Mouse (Mus musculus) forebrain, postnatal 0 days (tissue): ENCODE results near the gene Dkkl1. TPM values are rescaled to one million over a fixed set of nuclear protein-coding genes. Genes with fewer than 3 reads are reported as not detected.

ENCODE experiments used
- ATAC-seq: fragments of 200-750 bp; cut with Nextera tagmentation; 2 replicates; pipeline ENCODE4 v1.8.0; 2017; ENCODE audit warnings: mild to moderate bottlenecking, moderate library complexity
- DNase-seq: peaks from one replicate; pipeline ENCODE4 v3.0.0-alpha.2; 2015
- H3K27ac ChIP-seq: fragments of 300-500 bp; sonication (generic); 2 replicates; pipeline ENCODE4 v1.5.1; 2014; ENCODE audit warnings: low read depth, mild to moderate bottlenecking, antibody characterized with exemption, low read length, moderate library complexity, mixed read lengths
- H3K27me3 ChIP-seq: fragments of 300-500 bp; sonication (generic); 2 replicates; pipeline ENCODE4 v1.6.1; 2014; ENCODE audit warnings: mild to moderate bottlenecking, low read length, mixed read lengths; ENCODE audit not compliant: insufficient read depth
- H3K36me3 ChIP-seq: fragments of 300-500 bp; sonication (generic); 2 replicates; pipeline ENCODE4 v1.6.1; 2014; ENCODE audit warnings: mild to moderate bottlenecking, moderate library complexity; ENCODE audit not compliant: insufficient read depth
- H3K4me1 ChIP-seq: fragments of 300-500 bp; sonication (generic); 2 replicates; pipeline ENCODE4 v1.6.1; 2014; ENCODE audit warnings: antibody characterized with exemption; ENCODE audit not compliant: insufficient read depth
- H3K4me2 ChIP-seq: fragments of 300-500 bp; sonication (generic); 2 replicates; pipeline ENCODE4 v1.6.1; 2014; ENCODE audit warnings: low read depth, mild to moderate bottlenecking, moderate library complexity
- H3K4me3 ChIP-seq: fragments of 300-500 bp; sonication (generic); 2 replicates; pipeline ENCODE4 v1.5.1; 2014; ENCODE audit warnings: low read depth, low read length, mixed read lengths
- H3K9ac ChIP-seq: fragments of 300-500 bp; sonication (generic); 2 replicates; pipeline ENCODE4 v1.6.1; 2014; ENCODE audit warnings: mild to moderate bottlenecking
- H3K9me3 ChIP-seq: fragments of 300-500 bp; sonication (generic); 2 replicates; pipeline ENCODE4 v1.6.1; 2016; ENCODE audit warnings: low read length
- CTCF ChIP-seq: sonication (generic); IDR thresholded peaks from 2 replicates; pipeline ENCODE4 v1.5.1; 2016; ENCODE audit warnings: antibody characterized with exemption, control low read depth, low read depth
- WGBS: fragments of 180-500 bp; shearing (Covaris S2); extraction: QIAGEN DNeasy Blood & Tissue Kit; methylation state at CpG from one replicate; pipeline ENCODE4 v1.1.7; 2014; 5-methylcytosine and 5-hydroxymethylcytosine counted together
- polyA plus RNA-seq: library from polyadenylated mRNA; unstranded; fragments of >200 nt; fragmentation: Nextera tagmentation; extraction: Ambion mirVana; gene quantifications from 2 replicates; pipeline ENCODE4 v1.2.1, GENCODE M21; 2015
- total RNA-seq: library from RNA; depleted of rRNA; stranded (reverse); fragments of >200 nt; gene quantifications from 2 replicates; pipeline ENCODE4 v1.2.3, GENCODE M21; 2014

Gene Dkkl1
- total and polyA plus RNA-seq, 2 experiments from 2014 or later: 9.1 to 12.1 TPM

DNA sequence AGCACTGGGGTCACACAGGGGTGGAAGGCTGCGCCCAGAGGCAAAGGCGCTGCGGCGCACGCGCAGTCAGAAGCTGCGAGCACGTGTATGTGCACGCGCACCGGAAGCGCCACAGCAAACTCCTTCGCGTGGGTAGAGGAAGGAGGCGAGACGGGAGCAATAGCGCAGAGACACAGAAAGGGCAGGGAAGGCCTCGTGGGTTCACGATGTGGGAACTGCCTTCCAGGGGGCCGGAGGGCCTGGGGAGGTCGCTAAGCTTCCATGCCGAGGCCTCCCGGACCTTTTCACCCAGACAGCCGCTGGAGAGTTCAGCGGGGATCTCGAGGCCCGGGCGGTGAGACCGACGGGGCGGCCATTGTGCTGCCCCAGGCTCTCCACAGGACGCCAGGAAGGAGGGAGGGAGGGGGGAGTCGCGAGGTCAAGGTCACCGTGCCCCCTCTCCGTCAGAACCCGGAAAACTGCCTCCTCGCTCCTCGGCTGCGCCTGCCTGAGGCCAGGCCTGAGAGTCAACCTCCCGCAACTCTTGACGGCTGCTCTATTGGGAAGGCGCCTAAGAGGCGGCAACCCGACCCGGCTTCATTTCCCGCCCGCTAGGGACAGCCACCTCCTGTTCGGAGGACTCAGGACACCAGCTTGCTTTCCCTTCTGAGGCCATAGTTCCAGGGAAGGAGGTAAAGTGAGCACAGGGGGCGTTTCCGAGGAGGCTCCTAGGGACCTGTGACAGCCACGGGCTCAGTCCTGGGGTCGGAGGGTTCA, 28.9 kb upstream of the Dkkl1 start, which contains the start of gene Slc6a16:
Gene Slc6a16 (plus strand): TSS at position 453 of the 756 bp plus-strand sequence.
- DNase-seq: peak; percentile 87
- peak; percentile 92 for ATAC-seq
- Histone ChIP-seq H3K27ac (no peak within 1 kb of the TSS), H3K27me3 (no peaks in the 10 kb centered on the region), H3K9ac (peak within 1 kb of the TSS; percentile 47), H3K36me3 (no peaks in the 10 kb centered on the region), H3K9me3 (no peaks in the 10 kb centered on the region), H3K4me1 (0 out of 2 replicates have a peak, but pooled peaks cover 2% of the 10 kb centered on the region), H3K4me2 (peak within 1 kb of the TSS; percentile 59), H3K4me3 (peak within 1 kb of the TSS; percentile 35)
- WGBS: 11% methylated on average over 51 of the region's 53 CpGs
- no peak for TF ChIP-seq CTCF

DNA sequence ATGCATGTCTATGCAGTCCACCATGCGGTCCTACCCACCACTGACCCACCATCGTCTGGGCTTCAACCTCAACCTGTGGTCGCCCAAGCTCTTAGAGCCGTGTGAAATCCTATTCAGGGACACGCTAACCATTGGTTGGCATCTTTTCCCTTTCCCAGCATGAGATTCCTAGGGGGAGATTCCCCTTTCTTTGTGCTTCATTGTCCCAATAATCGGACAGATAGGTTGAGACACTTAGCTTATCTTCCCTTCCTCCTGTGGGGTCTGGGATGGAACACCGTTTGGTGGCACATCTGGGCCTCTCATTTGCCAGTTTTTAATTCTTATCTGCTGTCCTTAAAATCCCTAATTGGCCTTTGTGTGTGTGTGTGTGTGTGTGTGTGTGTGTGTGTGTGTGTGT, 28.2 kb upstream of the Dkkl1 start:
- H3K9ac ChIP-seq: no peak overlapping the region
- H3K4me2 ChIP-seq: peak overlapping the region; percentile 59; the same call in 1 of the 2 replicates

DNA sequence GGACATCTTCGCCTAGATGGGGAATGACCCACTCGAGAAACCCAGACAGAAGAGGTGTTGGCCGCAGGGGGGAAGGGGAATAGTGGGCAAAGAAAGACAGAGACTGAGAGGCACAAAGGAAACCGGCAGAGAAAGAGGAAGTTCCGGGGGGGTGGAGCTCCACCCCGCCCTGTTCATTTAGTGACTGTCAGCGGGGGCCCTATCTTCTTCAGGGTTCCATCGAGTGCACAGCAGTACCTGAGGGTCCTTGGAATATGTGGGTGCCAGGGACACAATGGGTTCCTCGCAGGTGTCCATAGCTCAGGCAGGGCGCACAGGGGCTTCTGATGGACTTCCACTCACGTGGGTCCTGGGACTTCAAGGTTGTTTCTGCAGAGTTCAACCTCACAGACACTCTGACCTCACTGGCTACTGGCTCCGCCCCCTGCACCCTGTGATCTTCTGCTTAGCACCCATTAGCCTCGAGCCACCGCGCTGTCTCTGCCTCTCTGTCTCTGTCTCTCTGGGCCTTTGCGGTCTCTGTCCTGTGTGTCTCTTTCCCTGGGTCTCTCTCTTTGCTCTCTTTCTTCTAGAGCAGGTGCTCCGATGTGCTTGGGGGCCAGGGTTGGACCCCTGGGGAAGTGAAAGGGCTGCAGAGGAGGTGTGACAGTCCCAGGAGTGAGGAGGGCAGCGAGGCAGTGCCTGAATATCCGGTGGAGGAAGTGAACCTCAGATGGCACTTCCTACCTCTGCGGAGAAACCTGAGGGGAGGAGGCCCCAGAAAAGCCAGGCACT, 27.0 kb upstream of the Dkkl1 start, which contains the start of gene Cd37:
Gene Cd37 (minus strand): TSS at position 393 of the 774 bp plus-strand sequence.
- Histone ChIP-seq H3K4me3 (no peak within 1 kb of the TSS), H3K27ac (no peak within 1 kb of the TSS), H3K27me3 (no peaks in the 10 kb centered on the region), H3K9ac (no peak within 1 kb of the TSS), H3K4me2 (no peak within 1 kb of the TSS), H3K9me3 (no peaks in the 10 kb centered on the region), H3K4me1 (0 out of 2 replicates have a peak, but pooled peaks cover 9% of the 10 kb centered on the region), H3K36me3 (no peaks in the 10 kb centered on the region)
- ATAC-seq (no peak), DNase-seq (no peak)
- TF ChIP-seq CTCF: no peak
- WGBS: 44% methylated on average over 20 of the region's 20 CpGs

More for the DNA sequence above, 28.2 kb upstream of the Dkkl1 start:
- WGBS: 64% methylated on average over 7 of the region's 7 CpGs
- H3K9me3 ChIP-seq: no peaks in the 10 kb centered on the region
- 0 out of 2 replicates have a peak, but pooled peaks cover 2% of the 10 kb centered on the region for H3K4me1 ChIP-seq
- DNase-seq: no peak
- no peak overlapping the region for H3K27ac ChIP-seq
- H3K4me3 ChIP-seq: no peak overlapping the region
- no peak for TF ChIP-seq CTCF
- H3K36me3 ChIP-seq: no peaks in the 10 kb centered on the region
- H3K27me3 ChIP-seq: no peaks in the 10 kb centered on the region
- ATAC-seq: no peak

DNA sequence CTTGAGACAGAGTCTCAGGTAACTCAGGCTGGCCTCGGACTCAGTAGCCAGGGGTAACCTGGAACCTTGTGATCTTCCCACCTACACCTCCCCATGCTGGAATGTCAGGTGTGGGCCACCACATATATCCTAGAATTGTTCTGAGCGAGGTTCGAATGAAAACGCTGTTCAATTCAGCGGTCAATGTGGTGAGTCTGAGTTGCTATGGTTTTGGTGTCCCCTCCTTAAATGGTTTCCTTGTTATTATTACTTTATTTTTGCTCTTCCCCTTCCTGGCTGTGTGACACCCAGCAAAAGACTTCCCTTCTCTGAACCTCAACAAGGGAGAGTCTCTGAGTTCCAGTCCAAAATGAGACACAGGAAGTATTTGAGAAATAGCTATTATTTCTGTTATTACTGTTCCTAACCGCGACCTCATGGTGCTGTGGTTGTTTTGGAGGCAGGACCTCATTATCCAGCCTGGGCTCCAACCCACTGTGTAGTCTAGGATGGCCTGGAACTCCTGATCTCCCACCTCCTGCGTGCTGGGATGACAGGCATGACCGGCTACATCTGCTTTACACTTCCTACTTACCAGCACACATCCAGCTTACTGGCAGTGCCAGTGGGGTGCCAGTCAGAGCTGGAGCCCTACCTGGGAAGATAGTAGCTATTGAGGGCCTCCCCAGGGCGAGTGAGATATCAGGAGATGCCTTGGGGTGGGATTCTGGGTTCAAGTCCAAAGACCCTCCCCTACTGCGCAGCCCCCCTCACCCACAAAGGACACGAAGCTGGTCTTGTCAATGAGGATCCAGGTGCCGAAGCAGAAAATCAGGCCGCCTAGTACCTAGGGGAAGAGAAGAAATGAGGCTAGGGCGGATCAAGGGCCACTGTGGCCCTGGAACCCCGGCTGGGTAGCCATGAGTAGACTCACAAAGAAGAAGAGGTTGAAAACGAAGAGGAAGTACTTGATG, 26.1 kb upstream of the Dkkl1 start:
- Histone ChIP-seq H3K9me3 (no peaks in the 10 kb centered on the region), H3K9ac (no peak overlapping the region), H3K4me3 (no peak overlapping the region), H3K4me1 (0 out of 2 replicates have a peak, but pooled peaks cover 9% of the 10 kb centered on the region), H3K36me3 (no peaks in the 10 kb centered on the region), H3K27me3 (no peaks in the 10 kb centered on the region), H3K4me2 (no peak overlapping the region), H3K27ac (no peak overlapping the region)
- no peak for DNase-seq
- WGBS: 79% methylated on average over 17 of the region's 17 CpGs
- TF ChIP-seq CTCF: no peak
- no peak for ATAC-seq

DNA sequence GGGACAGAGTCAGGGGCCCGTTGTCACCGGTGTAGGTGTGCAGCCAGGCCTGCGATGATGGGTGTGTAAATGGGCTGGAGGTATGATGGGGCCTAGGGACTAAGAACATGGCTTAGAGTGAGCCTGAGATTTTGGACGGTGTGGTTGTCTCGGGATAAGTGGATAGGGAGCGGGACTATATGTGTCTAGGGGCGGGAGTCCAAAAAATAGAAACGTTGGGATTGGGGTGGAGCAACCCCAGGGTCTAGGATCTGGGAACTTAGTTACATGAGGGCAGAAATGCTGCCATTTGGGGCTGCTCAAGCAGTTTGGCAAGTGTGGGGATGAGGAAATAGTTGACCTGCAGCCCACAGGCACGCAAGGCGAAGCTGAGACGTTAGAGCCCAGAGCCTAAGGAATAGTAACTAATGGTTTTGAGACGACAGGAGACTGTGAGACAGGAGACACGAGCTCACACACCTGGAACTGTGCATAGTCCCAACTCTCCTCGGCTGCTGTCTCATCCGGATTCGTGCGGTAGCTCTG, 23.8 kb upstream of the Dkkl1 start:
- H3K36me3 ChIP-seq: no peaks in the 10 kb centered on the region
- 0 out of 2 replicates have a peak overlapping the region, but pooled peaks have one; percentile 27 for H3K4me2 ChIP-seq
- H3K4me3 ChIP-seq: no peak overlapping the region
- DNase-seq (no peak), ATAC-seq (no peak)
- H3K9me3 ChIP-seq: no peaks in the 10 kb centered on the region
- 38% methylated on average over 17 of the region's 17 CpGs for WGBS
- H3K27ac ChIP-seq: no peak overlapping the region
- TF ChIP-seq CTCF: no peak
- no peak overlapping the region for H3K9ac ChIP-seq
- H3K27me3 ChIP-seq: no peaks in the 10 kb centered on the region
- 0 out of 2 replicates have a peak, but pooled peaks cover 6% of the 10 kb centered on the region for H3K4me1 ChIP-seq
